Mouse (Mus musculus) midbrain, embryonic 15.5 days (tissue): ENCODE data around the gene Parp1. TPM values are rescaled to one million over a fixed set of nuclear protein-coding genes. Genes with fewer than 3 reads are reported as not detected.
A peak's percentile ranks its signal among the peaks of the same experiment; 100 is the strongest.

Experiments
- ATAC-seq: fragments of 200-750 bp; cut with Nextera tagmentation; replicated peaks from 2 replicates; pipeline ENCODE4 v1.8.0; 2017; ENCODE audit warnings: moderate TSS enrichment
- H3K27ac ChIP-seq: fragments of 300-500 bp; sonication (generic); 2 replicates; pipeline ENCODE4 v1.5.1; 2015; ENCODE audit warnings: mild to moderate bottlenecking, inconsistent platforms
- H3K27me3 ChIP-seq: fragments of 300-500 bp; sonication (generic); replicated peaks from 2 replicates; pipeline ENCODE4 v1.6.1; 2015; ENCODE audit warnings: inconsistent platforms
- H3K36me3 ChIP-seq: fragments of 300-500 bp; sonication (generic); replicated peaks from 2 replicates; pipeline ENCODE4 v1.6.1; 2015; ENCODE audit warnings: inconsistent platforms
- H3K4me1 ChIP-seq: fragments of 300-500 bp; sonication (generic); 2 replicates; pipeline ENCODE4 v1.6.1; 2015; ENCODE audit warnings: inconsistent platforms
- H3K4me2 ChIP-seq: fragments of 300-500 bp; sonication (generic); 2 replicates; pipeline ENCODE4 v1.6.1; 2015; ENCODE audit warnings: inconsistent platforms, mild to moderate bottlenecking, moderate library complexity
- H3K4me3 ChIP-seq: fragments of 300-500 bp; sonication (generic); 2 replicates; pipeline ENCODE4 v1.5.1; 2015; ENCODE audit warnings: mild to moderate bottlenecking, inconsistent platforms
- H3K9ac ChIP-seq: fragments of 300-500 bp; sonication (generic); 2 replicates; pipeline ENCODE4 v1.6.1; 2015; ENCODE audit warnings: mild to moderate bottlenecking, inconsistent platforms
- H3K9me3 ChIP-seq: fragments of 300-500 bp; sonication (generic); 2 replicates; pipeline ENCODE4 v1.6.1; 2016; ENCODE audit warnings: inconsistent platforms
- WGBS: fragments of 180-500 bp; shearing (Covaris S2); methylation state at CpG from one replicate; pipeline ENCODE4 v1.1.7; 2015; ENCODE audit warnings: mixed read lengths; 5-methylcytosine and 5-hydroxymethylcytosine counted together
- polyA plus RNA-seq: library from polyadenylated mRNA; unstranded; fragments of >200 nt; fragmentation: Nextera tagmentation; extraction: Ambion mirVana; gene quantifications from 2 replicates; pipeline ENCODE4 v1.2.1, GENCODE M21; 2015

Parp1 gene
- polyA plus RNA-seq, 1 experiment from 2014 or later, result 96.2 TPM

DNA sequence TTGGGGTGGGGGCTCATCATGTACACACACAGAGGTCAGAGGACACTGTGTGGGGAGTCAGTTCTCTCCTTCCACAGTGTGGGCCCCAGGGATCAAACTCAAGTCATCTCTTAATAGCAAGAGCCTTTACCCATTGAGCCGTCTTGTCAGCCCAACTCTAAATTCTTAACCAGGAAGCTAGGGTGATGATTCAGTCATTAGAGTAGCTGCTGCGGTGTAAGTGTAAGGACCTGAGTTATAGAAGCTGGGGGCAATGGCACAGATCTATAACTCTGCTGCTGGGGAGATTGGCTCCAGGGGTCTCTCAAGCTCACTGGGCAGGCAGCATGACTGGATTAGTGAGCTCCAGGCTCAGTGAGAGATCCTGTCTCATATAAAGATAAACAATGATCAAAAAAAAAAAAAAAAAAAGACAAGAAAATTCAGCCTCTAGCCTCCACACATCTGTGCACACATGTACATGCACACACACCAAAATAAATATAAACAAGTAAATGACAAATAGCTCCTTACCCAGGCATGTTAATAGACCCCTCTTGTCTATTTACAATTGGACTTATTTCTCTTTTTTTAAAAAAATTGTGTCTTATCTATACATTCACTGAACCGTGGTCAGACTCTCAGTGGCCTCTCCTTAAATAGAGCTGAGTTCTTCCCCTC, 25.9 kb upstream of the Parp1 start:
- H3K9me3 ChIP-seq, result no peaks in the 10 kb centered on the region
- H3K27me3 ChIP-seq, result no peaks in the 10 kb centered on the region
- peaks cover 14% of the 10 kb centered on the region for H3K4me1 ChIP-seq
- no peak overlapping the region for H3K9ac ChIP-seq
- 90% methylated on average over 3 of the region's 3 CpGs for WGBS
- no peak overlapping the region for H3K27ac ChIP-seq
- H3K4me2 ChIP-seq, result no peak overlapping the region
- no peak overlapping the region for H3K4me3 ChIP-seq
- ATAC-seq, result no peak
- no peaks in the 10 kb centered on the region for H3K36me3 ChIP-seq

DNA sequence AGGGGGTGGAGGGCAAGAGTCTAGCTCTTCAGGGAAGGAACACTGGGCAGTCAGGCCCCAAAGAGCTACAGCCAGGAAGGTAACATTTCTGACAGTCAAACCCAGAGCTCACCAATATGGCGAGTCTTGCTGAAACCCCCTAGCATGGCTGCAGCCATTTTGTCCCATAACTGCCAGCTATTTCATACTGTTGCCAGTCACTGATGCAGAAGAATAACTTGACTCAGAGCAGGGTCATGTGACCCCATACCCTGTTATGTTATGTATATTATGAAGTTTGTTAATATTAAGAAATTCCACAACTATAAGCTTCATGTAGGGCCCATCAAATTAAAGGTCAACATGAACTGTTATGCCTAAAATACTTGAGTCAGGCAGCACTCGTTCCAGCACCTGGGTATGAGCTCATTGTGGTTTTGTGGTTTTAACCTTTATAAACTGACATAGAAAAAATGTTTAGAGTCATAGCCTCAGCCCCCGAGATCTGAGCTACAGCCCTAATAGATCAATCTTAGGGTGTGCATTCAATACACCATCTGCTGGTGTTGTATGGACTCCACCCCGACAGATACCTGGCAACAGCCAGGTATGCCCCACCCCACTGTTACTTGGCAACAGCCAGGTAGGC, 22.7 kb upstream of the Parp1 start:
- H3K9ac ChIP-seq, result no peak overlapping the region
- peaks cover 26% of the 10 kb centered on the region for H3K4me1 ChIP-seq
- no peak overlapping the region for H3K4me3 ChIP-seq
- H3K9me3 ChIP-seq, result no peaks in the 10 kb centered on the region
- H3K36me3 ChIP-seq, result no peaks in the 10 kb centered on the region
- no peaks in the 10 kb centered on the region for H3K27me3 ChIP-seq
- ATAC-seq, result no peak
- H3K4me2 ChIP-seq, result no peak overlapping the region
- no peak overlapping the region for H3K27ac ChIP-seq
- 80% methylated on average over 4 of the region's 4 CpGs for WGBS

DNA sequence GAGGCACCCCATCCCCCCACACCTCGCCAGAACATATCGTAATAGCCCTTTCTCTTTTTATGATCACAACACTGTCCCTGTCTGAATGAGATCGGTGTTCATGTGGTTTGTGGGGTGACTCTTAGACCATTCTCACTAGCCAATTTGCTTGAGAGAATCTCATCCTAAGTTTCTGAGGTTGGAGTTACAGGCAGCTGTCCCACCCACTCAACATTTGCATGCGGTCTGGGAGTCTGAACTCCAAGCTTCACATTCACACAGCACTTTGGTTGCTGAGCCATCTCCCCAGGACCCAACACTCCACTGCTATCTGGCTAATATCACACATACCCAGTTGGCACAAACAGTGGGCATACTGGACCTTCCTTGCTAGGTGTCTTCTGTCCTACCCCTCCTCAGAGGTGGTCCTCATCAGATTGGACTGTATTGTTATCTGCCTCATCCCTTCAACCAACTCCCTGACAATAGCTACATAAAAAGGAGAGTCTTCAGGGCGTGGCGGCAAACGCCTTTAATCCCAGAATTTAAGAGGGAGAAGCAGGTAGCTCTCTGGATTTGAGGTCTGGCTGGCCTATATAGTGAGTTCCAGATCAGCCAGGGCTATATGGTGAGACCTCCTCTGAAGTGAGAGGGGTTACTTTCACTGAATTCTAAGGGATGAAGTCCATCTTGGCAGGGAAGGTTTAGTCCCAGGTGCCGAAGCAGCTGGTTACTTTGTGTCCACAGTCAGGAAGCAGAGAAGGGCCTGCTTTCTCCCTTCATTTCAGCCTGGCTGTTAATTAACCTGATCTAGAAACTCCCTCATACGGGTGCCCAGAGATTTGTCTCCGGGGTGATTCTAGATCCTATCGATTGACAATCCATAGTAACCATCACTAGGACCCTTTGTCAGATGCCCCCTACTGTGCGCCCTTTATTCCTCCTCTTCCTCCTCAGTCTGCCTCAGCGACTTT, 21.6 kb upstream of the Parp1 start:
- ATAC-seq, result no peak
- Histone ChIP-seq H3K36me3 (no peaks in the 10 kb centered on the region), H3K27ac (0 out of 2 replicates have a peak overlapping the region, but pooled peaks have one; percentile 18), H3K4me2 (peak overlapping the region; percentile 41), H3K4me3 (0 out of 2 replicates have a peak overlapping the region, but pooled peaks have one; percentile 2), H3K9me3 (no peaks in the 10 kb centered on the region), H3K27me3 (no peaks in the 10 kb centered on the region), H3K9ac (0 out of 2 replicates have a peak overlapping the region, but pooled peaks have one; percentile 3), H3K4me1 (peaks cover 17% of the 10 kb centered on the region)
- WGBS, result 43% methylated on average over 13 of the region's 13 CpGs

- WGBS, result 3% methylated on average over 16 of the region's 16 CpGs
- Histone ChIP-seq H3K4me1 (peaks cover 17% of the 10 kb centered on the region), H3K27ac (0 out of 2 replicates have a peak overlapping the region, but pooled peaks have one; percentile 18), H3K4me2 (peak overlapping the region; percentile 41), H3K9ac (0 out of 2 replicates have a peak overlapping the region, but pooled peaks have one; percentile 3), H3K36me3 (no peaks in the 10 kb centered on the region), H3K9me3 (no peaks in the 10 kb centered on the region), H3K4me3 (0 out of 2 replicates have a peak overlapping the region, but pooled peaks have one; percentile 2), H3K27me3 (no peaks in the 10 kb centered on the region)
- peak; percentile 81 for ATAC-seq
Observed at GRCm38 (mm10) chr1:180547751-180548669, 20.7 kb upstream of the Parp1 start.

DNA sequence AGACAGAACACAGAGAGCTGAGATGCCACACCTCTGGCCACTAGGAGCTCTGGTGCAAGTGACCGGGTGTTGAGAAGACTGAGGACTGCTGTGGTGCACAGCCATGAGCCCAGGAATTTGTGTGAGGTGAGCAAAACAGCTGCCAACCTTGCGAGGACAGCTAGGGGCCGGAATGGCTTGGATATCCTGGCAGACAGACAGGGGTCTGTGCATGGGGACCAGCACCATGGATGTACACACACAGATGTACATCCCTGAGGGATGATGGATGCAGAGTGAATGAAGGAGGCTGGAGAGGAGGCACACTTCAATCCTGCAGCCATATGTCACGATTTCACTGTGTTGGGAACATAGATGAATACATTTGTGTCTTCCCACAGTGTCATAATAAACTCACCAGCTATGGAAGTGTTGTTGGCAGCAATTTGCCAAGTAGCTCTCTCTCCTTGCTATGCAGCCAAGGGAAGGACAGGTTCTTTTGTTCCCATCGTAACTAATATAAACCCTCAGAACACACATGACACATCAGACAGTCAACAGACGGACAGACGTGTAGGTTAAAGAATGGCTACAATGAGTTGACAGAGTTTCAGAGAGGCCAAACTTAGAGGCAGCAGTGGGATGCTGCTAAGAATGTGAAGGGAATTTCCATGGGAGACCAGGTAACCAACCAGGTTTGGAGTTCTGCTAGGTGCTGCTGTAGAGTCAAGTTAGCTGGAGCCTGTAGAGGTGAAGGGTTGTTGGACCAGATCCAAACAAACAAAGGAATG, 19.0 kb upstream of the Parp1 start:
- no peaks in the 10 kb centered on the region for H3K36me3 ChIP-seq
- ATAC-seq, result no peak
- no peaks in the 10 kb centered on the region for H3K9me3 ChIP-seq
- WGBS, result 73% methylated on average over 7 of the region's 7 CpGs
- no peak overlapping the region for H3K9ac ChIP-seq
- no peak overlapping the region for H3K4me2 ChIP-seq
- peaks cover 17% of the 10 kb centered on the region for H3K4me1 ChIP-seq
- no peak overlapping the region for H3K4me3 ChIP-seq
- no peaks in the 10 kb centered on the region for H3K27me3 ChIP-seq
- no peak overlapping the region for H3K27ac ChIP-seq

DNA sequence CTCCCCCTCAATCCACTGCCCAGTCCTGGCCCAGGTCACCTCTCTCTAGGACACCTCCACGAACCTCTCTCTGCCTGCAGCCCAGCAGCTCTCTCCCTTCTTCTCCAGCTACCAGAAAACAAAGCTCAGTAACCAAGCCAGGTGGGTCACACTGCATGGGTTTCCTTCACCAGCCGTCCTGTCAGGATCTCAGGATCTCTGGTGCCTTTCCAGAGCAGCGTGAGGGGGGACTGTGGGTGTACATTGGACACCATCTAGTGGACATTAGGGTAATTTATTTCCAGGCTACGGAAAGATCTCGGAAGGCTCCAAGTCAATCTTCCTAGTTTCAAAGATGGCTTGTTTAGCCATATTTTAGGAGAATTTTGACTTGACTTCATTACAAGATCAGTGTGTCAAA, 18.0 kb upstream of the Parp1 start:
- Histone ChIP-seq H3K27ac (no peak overlapping the region), H3K4me2 (no peak overlapping the region), H3K9me3 (no peaks in the 10 kb centered on the region), H3K4me1 (peaks cover 17% of the 10 kb centered on the region), H3K9ac (no peak overlapping the region), H3K27me3 (no peaks in the 10 kb centered on the region), H3K36me3 (no peaks in the 10 kb centered on the region), H3K4me3 (no peak overlapping the region)
- peak; percentile 57 for ATAC-seq
- 14% methylated on average over 5 of the region's 5 CpGs for WGBS

- 84% methylated on average over 5 of the region's 5 CpGs for WGBS
- ATAC-seq, result no peak
Observed at GRCm38 (mm10) chr1:180556899-180557298, 11.8 kb upstream of the Parp1 start.

DNA sequence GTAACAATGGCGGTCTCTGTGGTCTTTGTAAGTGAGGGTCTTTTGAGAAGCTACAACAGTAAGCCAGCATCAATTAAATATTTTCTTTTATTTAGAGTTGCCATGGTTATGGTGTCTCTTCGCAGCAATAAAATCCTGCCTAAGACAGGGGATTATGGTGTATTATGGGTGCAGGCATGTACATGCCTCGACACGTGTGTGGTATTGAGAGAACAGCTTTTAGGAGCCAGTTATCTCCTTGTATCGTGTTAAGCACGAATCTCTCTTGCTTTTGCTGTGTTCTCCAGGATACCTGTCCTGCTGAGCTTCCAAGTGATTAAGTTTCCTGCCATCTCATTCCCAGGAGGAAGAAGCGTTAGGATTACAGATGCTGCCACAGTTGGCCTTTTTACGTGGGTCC, 9.3 kb upstream of the Parp1 start:
- no peak overlapping the region for H3K4me2 ChIP-seq
- H3K36me3 ChIP-seq, result no peaks in the 10 kb centered on the region
- H3K4me3 ChIP-seq, result no peak overlapping the region
- 0 out of 2 replicates have a peak, but pooled peaks cover 3% of the 10 kb centered on the region for H3K27me3 ChIP-seq
- H3K9me3 ChIP-seq, result no peaks in the 10 kb centered on the region
- H3K9ac ChIP-seq, result no peak overlapping the region
- no peaks in the 10 kb centered on the region for H3K4me1 ChIP-seq
- H3K27ac ChIP-seq, result no peak overlapping the region
- no peak for ATAC-seq
- WGBS, result 31% methylated on average over 8 of the region's 8 CpGs

More at GRCm38 (mm10) chr1:180556899-180557298, 11.8 kb upstream of the Parp1 start:
- no peak overlapping the region for H3K4me3 ChIP-seq
- H3K4me2 ChIP-seq, result no peak overlapping the region
- no peak overlapping the region for H3K27ac ChIP-seq
- H3K4me1 ChIP-seq, result no peaks in the 10 kb centered on the region
- no peaks in the 10 kb centered on the region for H3K36me3 ChIP-seq
- H3K9ac ChIP-seq, result no peak overlapping the region
- H3K27me3 ChIP-seq, result 0 out of 2 replicates have a peak, but pooled peaks cover 3% of the 10 kb centered on the region
- H3K9me3 ChIP-seq, result no peaks in the 10 kb centered on the region

GRCm38 (mm10) chr1:180561187-180561586, 7.5 kb upstream of the Parp1 start:
- H3K4me1 ChIP-seq, result no peaks in the 10 kb centered on the region
- WGBS, result 78% methylated on average over 3 of the region's 3 CpGs
- H3K27me3 ChIP-seq, result 0 out of 2 replicates have a peak, but pooled peaks cover 3% of the 10 kb centered on the region
- H3K27ac ChIP-seq, result no peak overlapping the region
- H3K9ac ChIP-seq, result no peak overlapping the region
- no peaks in the 10 kb centered on the region for H3K36me3 ChIP-seq
- H3K4me2 ChIP-seq, result no peak overlapping the region
- no peaks in the 10 kb centered on the region for H3K9me3 ChIP-seq
- H3K4me3 ChIP-seq, result no peak overlapping the region
- no peak for ATAC-seq

GRCm38 (mm10) chr1:180564885-180565284, 3.8 kb upstream of the Parp1 start:
- no peak for ATAC-seq
- Histone ChIP-seq H3K4me3 (no peak overlapping the region), H3K27ac (no peak overlapping the region), H3K36me3 (no peaks in the 10 kb centered on the region), H3K27me3 (0 out of 2 replicates have a peak, but pooled peaks cover 3% of the 10 kb centered on the region), H3K9me3 (no peaks in the 10 kb centered on the region), H3K4me2 (no peak overlapping the region), H3K4me1 (peaks cover 7% of the 10 kb centered on the region), H3K9ac (no peak overlapping the region)
- WGBS, result 78% methylated on average over 5 of the region's 5 CpGs

DNA sequence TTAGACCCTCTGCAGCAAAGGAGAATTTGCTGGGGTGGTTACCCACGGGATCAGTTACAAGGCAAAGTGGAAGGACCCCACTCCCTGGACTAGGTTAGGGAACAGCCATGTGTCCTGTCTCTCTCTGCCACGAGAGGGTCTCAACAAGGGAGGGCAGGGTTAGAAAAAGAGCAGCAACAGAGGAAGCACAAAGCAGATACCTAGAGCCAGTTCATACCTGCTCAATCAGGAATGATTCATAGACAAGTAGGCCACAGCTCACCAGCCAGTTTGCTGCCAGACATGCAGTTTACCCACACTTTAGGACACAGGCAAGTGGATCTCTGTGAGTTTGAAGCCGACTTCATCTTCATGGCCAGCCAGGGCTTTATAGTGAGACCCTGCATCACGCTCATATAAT, 963 bp upstream of the Parp1 start:
- Histone ChIP-seq H3K27ac (no peak overlapping the region), H3K9me3 (no peaks in the 10 kb centered on the region), H3K4me2 (no peak overlapping the region), H3K9ac (no peak overlapping the region), H3K4me1 (peaks cover 27% of the 10 kb centered on the region), H3K4me3 (no peak overlapping the region), H3K36me3 (no peaks in the 10 kb centered on the region), H3K27me3 (no peaks in the 10 kb centered on the region)
- 78% methylated on average over 4 of the region's 4 CpGs for WGBS
- no peak for ATAC-seq
